Mouse (Mus musculus): Measurements from ENCODE around the gene C130026I21Rik.
"Not testable (repeated sequence)": the region's sequence is repeated elsewhere in the genome, so short reads cannot be mapped to it uniquely, and the experiment has no call there.

DNA sequence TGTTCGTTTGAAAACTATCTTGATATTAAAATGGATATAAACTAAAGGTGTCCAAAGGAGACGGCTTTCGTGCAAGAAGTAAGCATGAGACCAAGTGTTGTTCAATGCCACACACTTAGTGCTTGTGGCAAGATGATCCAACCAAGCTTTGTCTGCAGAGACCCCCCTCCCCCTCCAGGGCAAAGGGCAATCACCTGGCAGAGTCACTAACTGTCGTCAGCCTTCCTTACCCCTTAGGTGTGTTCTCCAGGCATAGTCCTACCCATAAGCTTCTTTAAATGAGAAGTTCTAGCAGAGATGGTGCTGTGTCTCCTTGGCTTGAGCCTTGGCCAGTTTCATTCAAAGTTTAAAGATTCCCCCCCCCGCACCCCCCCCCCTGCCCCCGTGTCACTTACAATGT lies 152.8 kb downstream of the C130026I21Rik start:
- not testable (repeated sequence) for TF ChIP-seq CTCF (IDR thresholded peaks at IDR 0.05; ENCODE audit: borderline replicate concordance, control insufficient read depth, extremely low read depth, insufficient read depth, low read length, poor library complexity); POLR2A (IDR thresholded peaks at IDR 0.05; ENCODE audit: control insufficient read depth, extremely low read depth, insufficient read depth, low read length, poor library complexity)

All from thymus, adult 2 months (tissue).